Mouse (Mus musculus) left cerebral cortex, postnatal 4 days (tissue): ENCODE results near the gene Taf11. TPM values are rescaled to one million over a fixed set of nuclear protein-coding genes. Genes with fewer than 3 reads are reported as not detected.
A peak's percentile ranks its signal among the peaks of the same experiment; 100 is the strongest.

Experiments
- DNase-seq: peaks from one replicate; pipeline ENCODE4 v3.0.0-alpha.2; 2022
- intact Hi-C: fragments of 180-260 bp; cut with DNase I; formaldehyde crosslinking; loops from one replicate; pipeline ENCODE4 v1.15.1; 2025
- total RNA-seq, 2 experiments: library from RNA; stranded (reverse); gene quantifications; 2 replicates each; pipeline ENCODE4 v1.2.3; 2021

Taf11 gene
- 10 to 100 TPM; 32.4 to 32.7 TPM for total RNA-seq

GRCm38 (mm10) chr17:27909622-27910500 lies at the start of gene Taf11:
Taf11 (minus strand) TSS chr17:27909844.
- peak; percentile 75 for DNase-seq
- intact Hi-C loops = loop anchor here (2.0 to 10.0 kb wide), 3 partner anchors 75 to 171 kb away; partner anchors contain the start of gene Tcp11

DNA sequence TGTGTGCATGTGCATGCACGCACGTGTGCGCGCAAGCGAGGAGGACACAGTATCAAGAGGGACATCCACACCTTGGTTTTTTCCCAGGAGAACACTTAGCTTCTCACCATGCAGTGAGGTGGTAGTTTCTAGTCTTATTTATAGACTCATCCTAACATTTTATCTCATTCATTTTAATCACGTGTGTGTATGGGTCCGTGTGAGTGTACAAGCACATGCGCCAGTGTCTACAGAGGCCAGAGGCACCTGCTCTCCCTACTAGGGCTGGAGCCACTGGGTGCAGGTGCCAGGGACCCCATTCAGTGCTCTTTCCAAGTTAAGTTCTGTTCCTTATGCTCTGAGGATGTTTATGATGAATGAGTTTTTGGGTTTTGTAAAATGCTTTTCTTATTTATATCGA lies 48.0 kb upstream of the Taf11 start:
- no peak for DNase-seq
- intact Hi-C loops = no loop called here

DNA sequence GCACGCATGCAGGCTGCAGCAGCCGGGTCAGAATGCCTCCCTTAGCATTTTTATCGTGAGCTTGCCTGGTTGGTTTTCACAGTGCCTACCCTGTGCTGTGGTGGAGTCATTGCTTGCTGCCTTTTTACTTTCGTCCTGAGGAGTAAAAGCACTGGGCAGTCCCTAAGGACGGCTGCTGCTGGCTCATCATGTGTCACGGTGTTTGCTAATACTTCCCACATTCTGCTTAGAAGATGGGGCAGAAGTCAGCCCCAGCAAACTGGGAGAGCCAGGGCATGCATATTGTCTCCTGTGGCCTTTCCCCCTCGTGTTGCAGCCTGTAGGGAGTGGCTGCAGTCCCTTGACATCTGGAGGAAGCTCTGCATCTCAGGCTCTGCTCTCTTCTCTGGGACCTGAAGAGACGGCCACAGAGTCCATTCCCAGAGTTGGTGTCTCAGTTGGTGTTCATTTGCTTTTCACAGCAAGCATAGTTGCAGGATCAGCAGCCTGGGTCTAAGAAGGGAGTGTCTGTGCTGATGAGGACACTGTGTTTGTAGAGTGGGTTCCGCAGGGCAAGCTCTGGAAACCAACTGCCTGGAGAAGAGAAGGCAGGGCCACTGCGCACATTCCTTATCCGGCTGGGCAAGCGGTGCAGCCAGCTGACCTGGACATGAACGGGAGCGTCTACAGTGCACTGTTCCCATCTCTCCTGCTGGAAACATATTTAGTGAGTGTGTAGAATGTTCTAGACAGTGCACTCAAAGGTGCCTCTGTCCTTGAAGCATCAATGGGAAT lies 45.2 kb upstream of the Taf11 start:
- intact Hi-C loops = no loop called here
- no peak for DNase-seq

- DNase-seq = no peak
- intact Hi-C loops = no loop called here
Observed at GRCm38 (mm10) chr17:27953136-27953535, 43.5 kb upstream of the Taf11 start.

DNA sequence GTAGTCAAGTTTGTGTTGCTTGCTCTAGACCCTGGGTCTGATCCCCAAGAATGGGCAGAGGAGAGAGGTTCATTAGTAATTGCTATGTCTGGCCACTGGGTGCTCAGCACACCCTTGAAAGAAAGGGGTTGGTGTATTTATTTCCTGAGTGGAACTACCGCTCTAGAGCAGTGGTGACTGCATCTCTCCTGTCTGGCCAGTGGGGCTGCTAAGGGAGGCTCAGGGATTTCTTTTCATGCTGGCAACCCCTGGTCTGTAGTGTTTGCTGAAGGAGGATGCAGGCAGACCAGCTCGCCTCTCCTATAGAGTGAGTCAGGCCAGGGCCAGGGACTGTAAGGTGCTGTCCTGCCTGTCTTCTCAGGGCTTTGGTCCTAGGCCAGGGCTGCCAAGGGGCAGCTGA lies 37.5 kb upstream of the Taf11 start:
- no peak for DNase-seq
- intact Hi-C loops = no loop called here

- DNase-seq = no peak
- intact Hi-C loops = no loop called here
Observed at GRCm38 (mm10) chr17:27946371-27946770, 36.7 kb upstream of the Taf11 start.

DNA sequence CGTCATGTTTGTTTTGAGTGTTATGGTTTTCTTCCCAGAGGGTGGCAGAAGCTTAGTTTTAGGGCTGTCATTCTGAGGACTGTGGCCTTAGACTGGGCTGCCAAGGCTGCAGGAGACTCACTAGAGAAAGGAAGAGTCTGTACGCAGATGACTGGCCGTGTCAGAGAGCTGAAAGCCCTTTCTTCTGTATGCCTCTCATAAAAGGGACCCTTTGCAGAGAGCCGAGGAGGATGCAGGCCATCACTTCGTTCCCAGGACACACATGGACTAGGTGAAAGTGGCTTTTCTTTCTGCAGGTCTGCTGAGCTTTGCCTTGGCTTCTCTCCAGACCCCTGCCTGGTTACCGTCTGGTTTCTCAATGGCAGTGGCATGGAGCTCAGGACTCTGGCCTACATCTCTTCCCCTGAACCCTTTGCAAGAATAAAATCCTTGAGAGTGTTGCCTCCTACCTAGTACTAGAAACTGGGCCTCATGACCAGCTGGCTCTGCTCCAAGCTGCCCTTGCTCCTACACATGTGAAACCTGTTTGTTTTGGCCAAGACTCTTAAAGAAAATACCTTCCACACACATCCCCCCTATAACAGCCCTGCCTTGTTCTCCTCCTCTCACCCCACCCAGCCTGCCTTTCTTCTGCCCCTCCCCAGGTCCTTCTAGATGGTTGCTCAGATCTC lies 36.0 kb upstream of the Taf11 start:
- intact Hi-C loops = no loop called here
- DNase-seq = peak; percentile 86

- no peak for DNase-seq
- intact Hi-C loops = no loop called here
Observed at GRCm38 (mm10) chr17:27942131-27942530, 32.5 kb upstream of the Taf11 start.

- intact Hi-C loops = no loop called here
- peak; percentile 54 for DNase-seq
Observed at GRCm38 (mm10) chr17:27941698-27942097, 32.1 kb upstream of the Taf11 start.

- intact Hi-C loops = no loop called here
- no peak for DNase-seq
Observed at GRCm38 (mm10) chr17:27941178-27941577, 31.5 kb upstream of the Taf11 start.

- intact Hi-C loops = no loop called here
- DNase-seq = no peak
Observed at GRCm38 (mm10) chr17:27940352-27940751, 30.7 kb upstream of the Taf11 start.

DNA sequence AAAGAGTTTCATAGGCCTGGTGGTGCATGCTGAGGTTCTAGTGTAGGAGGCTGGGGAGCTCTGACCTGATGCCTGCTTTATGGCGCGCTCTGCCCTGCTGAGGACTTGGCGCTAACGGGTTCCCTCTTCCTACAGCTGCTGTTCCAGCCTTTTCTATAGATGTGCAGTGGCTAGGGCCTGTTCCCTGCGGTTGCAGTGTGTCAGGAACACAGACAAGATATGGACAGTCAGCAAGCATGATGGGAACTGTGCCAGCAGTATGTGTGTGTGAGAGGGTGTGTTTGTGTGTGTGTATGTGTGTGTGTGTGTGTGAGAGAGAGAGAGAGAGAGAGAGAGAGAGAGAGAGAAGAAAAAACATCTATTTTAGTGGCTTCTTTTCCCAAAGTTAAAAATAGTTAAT lies 29.4 kb upstream of the Taf11 start:
- no peak for DNase-seq
- intact Hi-C loops = no loop called here

DNA sequence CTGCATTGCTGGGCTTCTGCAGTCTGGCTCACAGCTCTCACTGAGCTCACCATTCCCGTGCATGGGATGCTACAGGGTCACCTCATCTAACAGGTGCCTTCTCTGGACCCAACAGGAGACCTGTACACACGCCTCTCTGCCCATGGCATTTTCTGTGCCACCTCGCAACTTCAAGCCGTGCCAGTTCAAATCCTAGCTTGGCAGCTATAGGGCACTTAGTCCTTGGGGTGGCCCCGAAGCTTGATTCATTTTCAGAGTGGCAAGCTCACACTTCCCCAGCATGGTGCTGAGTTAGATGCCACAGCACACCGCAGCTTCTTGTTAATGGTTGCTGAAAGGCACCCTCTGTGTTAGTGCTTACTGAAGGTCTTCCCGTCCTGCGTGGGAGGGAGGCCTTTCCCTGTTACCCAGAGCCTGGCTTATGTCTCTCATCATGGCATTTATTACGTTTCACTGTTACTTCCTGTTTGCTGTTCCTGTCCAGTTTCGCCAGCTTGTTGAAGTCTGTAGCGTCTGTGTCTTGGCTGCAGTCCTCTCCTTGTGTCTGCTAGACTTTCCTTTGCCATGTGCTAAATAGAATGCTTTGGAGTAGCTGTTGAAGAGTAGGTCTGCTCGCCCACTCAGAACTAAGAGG lies 28.6 kb upstream of the Taf11 start:
- intact Hi-C loops = no loop called here

DNA sequence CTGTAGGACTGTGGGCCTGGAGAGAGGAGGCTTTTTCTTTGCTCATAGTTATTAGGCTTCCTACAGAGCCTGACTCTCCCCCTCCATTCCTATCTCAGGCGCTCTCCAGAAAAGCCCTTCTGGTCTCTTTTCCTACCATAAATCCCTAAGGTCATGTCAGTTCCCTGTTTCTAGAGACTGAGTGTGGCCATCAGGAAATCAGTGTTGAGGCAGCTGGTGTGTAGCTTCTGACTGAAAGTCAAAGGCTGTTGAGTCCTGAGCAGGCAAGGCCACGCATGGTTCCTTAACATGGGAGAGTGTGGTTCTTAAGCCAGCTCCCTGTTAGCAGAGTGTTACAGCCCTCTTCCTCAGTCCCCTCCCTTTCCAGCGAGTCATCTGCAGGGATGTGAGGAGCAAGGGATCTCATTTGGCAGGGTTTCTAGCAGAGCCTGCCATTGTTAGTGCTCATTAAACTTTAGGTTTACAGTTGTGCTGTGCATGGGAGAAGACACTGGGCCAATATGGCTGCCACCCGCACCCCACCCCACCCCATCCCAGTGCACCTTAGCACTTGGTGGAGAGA lies 27.5 kb upstream of the Taf11 start:
- no peak for DNase-seq
- intact Hi-C loops = no loop called here

More for the DNA sequence above, 28.6 kb upstream of the Taf11 start:
- no peak for DNase-seq

DNA sequence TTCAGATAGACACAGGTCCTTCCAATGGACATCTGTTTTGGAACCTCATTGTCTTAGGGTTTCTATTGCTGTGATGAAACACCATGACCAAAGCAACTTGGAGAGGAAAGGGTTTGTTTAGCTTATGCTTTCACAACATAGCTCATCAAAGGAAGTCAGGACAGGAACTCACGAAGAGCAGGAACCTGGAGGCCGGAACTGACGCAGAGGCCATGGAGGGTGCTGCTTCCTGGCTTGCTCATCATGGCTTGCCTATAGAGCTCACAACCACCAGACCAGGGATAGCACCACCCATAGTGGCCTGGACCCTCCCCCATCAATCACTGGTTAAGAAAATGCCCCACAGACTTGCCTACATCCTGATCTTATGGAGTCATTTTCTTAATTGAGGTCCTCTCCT lies 25.4 kb upstream of the Taf11 start:
- DNase-seq = no peak
- intact Hi-C loops = no loop called here

- no peak for DNase-seq
- intact Hi-C loops = no loop called here
Observed at GRCm38 (mm10) chr17:27934136-27934910, 24.7 kb upstream of the Taf11 start.

DNA sequence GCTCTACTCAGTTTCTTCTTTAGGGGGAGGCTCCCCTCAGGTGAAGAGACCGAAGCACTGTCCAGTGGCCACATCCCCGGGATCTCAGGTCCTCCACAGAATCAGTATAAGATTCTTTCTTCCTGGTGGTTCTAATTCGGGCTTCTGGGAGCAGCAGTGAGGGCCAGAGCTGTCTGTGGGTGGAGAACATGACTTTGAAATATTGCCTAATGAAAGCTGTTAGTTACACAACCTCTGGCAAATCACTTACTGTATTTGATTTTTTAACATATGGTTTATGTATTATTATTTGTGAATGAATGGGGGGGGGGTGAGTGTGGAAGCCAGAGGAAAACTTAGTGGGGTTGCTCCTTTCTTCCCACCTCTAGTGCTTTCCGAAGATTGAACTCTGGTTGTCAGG lies 22.2 kb upstream of the Taf11 start:
- intact Hi-C loops = no loop called here
- no peak for DNase-seq

DNA sequence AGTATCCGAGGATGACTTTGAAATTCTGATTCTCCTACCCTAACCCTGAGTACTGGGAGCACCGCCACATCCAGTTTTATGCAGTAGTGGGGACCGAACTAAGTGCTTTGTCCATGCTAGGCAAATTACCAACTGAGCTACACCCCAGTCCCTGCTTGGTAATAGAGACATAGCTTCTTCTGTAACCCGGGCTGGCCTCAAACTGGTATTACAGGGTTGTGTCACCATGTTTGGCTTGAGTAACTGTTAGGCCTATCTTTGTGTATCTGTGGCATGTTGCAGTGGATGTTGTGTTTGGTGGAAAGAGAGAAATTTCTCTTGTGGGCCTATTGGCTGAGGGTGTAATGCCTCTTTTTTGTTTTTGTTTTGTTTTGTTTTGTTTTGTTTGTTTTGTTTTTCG lies 20.6 kb upstream of the Taf11 start:
- intact Hi-C loops = no loop called here
- DNase-seq = no peak

DNA sequence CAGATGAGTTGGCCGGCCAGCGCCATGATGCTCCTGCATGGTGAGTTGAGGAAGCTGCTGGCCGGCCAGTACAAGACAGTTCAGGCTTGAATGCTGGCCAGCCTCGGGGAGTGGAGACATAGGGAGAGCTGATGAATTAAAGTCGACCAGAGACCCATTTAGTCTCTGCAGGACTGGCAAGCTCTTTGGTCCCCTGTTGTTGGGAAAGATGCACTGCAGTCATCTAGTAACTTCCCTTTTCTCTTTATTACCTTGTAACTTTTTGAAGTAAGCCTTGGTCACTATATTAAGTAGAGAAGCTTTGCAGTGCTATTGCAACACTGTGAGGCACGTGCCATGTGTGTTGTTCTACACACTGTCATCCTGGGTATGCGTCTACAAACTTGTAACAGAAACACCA lies 15.9 kb upstream of the Taf11 start:
- intact Hi-C loops = no loop called here
- DNase-seq = no peak

DNA sequence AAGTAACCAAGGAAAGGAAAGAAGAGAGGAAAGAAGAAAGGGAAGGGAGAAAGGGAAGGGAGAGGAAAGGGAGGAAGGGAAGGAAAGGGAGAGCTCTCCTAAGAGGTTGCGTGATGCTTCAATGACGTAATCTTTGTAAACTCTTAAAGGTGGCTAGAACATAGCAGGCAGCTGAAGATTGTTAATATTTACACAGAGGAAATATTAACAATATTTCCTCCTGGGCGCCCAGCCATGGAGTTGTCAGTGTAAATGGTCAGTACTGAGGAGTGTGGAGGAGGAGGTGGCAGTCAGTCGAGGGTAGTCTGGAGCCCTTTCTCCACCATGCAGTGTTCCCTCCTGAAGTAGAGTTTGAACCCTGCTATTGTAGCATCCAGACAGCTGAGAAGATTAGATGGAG lies 15.4 kb upstream of the Taf11 start:
- no peak for DNase-seq
- intact Hi-C loops = no loop called here
